Mouse (Mus musculus) cerebellum, adult (tissue): Measurements from ENCODE around the gene Lsm14a.
A peak's percentile ranks its signal among the peaks of the same experiment; 100 is the strongest.

Experiments
- ATAC-seq: cut with Nextera tagmentation; 2 replicates; pipeline ENCODE4 v1.9.2; 2017; ENCODE audit warnings: mild to moderate bottlenecking, moderate library complexity, mixed read lengths; ENCODE audit not compliant: insufficient number of reproducible peaks, low FRiP score, low TSS enrichment

The Lsm14a gene

DNA sequence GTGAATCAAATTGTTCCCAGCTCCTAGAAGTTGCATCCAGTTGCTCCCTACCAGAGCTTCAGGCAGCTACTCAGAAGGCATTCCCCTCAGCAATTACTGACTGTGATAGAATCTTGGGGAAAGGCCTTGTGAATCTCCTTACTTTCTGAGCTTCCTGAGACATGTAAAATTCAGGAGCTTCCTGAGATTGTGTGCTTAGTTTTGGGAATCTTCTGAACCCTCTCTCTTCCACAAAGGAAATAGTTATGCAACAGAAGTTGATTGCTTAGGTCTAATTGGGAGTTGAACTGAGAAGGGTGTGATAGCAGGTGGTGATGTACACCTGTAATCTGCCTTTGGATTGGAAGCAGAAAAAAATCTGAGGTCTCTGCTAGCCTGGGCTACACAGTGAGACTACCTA is at the start of gene Lsm14a:
Gene Lsm14a, minus strand, starts transcription at position 101 of the 400 bp plus-strand sequence.
- no peak for ATAC-seq

- ATAC-seq, result no peak
Measured at GRCm38 (mm10) chr7:34438903-34439302, 45.8 kb upstream of the Lsm14a start.

- ATAC-seq, result no peak
Measured at GRCm38 (mm10) chr7:34433597-34433996, 40.5 kb upstream of the Lsm14a start.

DNA sequence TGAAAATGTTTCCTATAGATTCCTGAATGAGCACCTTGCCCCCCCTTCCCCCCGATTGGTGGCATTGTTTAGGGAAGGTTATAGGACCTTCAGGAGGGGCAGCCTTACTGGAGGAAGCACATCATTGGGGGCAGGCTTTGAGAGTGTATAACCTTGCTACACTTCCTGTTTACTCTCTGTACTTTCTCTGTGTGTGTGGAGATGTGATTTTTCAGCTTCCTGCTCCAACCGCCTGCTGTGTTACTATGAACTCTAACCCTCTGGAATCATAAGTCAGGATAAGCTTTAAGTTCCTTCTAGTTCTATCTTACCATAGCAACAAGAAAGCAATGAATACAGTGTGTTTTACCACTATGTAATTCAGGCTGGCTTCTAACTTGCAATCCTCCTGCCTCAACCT is 28.1 kb upstream of the Lsm14a start:
- no peak for ATAC-seq

- ATAC-seq, result peak; percentile 56; the same call in 1 of the 2 replicates
Measured at GRCm38 (mm10) chr7:34407492-34407891, 14.4 kb upstream of the Lsm14a start.

GRCm38 (mm10) chr7:34403876-34404275 is 10.8 kb upstream of the Lsm14a start:
- ATAC-seq, result no peak

DNA sequence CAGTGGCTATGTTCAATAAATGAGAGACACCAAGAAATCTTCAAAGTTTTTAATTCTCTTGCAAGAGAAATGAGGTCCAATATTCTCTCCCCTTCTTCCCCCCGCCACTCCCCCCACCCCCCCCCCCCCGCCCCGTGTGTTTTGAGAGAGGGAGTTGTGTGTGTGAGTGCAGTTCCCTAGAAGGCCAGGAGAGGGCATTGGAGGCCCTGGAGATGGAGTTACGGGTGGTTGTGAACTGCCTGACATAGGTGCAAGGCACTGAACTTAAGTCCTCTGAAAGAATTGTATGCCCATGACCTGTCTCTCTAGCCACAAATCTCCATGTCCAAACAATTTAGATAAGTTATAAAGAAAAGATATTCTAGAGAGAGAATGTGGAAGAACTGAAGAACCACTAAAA is 7.0 kb upstream of the Lsm14a start:
- ATAC-seq, result no peak

DNA sequence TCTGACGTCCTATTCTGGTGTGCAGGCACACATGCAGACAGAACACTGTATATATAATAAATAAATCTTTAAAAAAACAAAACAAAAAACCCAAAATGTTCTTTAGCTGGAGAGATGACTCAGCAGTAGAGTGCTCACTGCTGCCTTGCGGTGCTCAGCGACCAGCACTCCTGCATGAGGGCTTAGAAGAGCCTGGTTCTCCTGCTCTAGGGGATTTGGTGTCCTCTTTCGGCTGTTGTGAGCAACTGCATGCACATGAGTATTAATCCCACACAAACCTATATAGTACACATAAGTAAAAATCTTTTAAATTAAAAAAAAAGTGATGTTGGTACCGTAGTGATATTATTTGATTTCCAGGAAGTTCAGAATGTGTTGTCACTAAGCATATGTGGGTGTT is 5.7 kb upstream of the Lsm14a start:
- ATAC-seq, result no peak

DNA sequence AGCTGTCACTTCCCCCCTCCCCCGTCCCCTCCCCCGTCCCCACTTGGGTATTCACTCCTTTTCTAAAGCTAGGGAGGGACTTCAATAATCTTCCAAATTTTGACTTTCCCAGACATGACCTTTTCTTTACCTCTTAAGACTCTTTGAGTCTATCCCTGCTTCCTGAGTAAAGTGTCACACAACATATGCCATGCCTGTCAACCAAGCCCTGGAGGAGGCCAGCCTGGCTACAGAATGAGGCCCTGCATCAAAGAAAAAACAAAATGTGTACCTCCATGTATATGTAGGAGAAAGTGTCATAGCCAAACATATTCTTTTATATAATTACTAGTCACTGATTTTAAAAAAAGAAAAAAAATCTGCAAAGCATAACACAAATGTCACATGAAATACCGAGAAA is 3.7 kb upstream of the Lsm14a start:
- no peak for ATAC-seq

GRCm38 (mm10) chr7:34395761-34396160 is 2.6 kb upstream of the Lsm14a start:
- ATAC-seq, result no peak

DNA sequence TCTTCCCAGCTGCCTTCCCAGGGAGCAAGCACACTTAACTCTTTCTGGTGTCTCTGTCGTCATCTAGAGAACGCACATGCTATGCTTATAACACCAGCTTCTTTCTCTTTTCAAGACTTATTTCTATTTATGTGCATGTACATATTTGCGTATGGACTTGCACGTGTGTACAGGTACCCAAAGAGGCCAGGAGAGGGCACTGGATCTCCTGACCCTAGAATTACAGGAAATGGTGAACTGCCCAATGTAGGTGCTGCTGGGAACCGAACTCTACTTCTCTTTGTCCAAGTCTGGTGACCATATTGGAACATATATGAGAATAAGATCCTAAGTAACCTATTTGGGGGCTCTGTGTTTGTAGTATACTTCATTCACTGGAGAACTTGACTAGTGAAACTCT is 1.5 kb upstream of the Lsm14a start:
- ATAC-seq, result no peak

- ATAC-seq, result no peak
Measured at GRCm38 (mm10) chr7:34394091-34394490, 976 bp upstream of the Lsm14a start.

DNA sequence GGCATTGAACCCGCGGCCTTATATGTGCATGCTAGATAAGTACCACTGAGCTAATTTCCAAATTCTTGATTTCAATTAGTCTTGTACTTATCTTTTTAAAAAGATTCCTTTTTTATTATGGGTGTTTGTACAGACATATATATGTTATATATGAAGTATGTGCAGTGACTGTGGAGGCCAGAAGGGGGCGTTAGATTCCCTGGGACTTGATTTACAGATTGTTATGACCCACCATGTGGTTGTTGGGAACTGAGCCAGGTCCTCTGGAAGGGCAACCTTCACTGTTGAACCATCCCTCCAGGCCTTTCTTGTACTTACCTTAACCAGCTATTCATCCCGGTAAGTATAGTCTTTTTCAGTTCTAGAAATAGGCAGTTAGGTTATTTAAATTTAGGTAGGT is 780 bp downstream of the Lsm14a start:
- no peak for ATAC-seq

GRCm38 (mm10) chr7:34391711-34392110 is 1.4 kb downstream of the Lsm14a start:
- ATAC-seq, result no peak

GRCm38 (mm10) chr7:34390834-34391155 is 2.3 kb downstream of the Lsm14a start:
- ATAC-seq, result no peak

GRCm38 (mm10) chr7:34390111-34390833 is 2.8 kb downstream of the Lsm14a start:
- no peak for ATAC-seq

GRCm38 (mm10) chr7:34389277-34390085 is 3.6 kb downstream of the Lsm14a start:
- ATAC-seq, result peak; percentile 87

GRCm38 (mm10) chr7:34388445-34389276 is 4.5 kb downstream of the Lsm14a start:
- ATAC-seq, result peak; percentile 56; the same call in 1 of the 2 replicates

DNA sequence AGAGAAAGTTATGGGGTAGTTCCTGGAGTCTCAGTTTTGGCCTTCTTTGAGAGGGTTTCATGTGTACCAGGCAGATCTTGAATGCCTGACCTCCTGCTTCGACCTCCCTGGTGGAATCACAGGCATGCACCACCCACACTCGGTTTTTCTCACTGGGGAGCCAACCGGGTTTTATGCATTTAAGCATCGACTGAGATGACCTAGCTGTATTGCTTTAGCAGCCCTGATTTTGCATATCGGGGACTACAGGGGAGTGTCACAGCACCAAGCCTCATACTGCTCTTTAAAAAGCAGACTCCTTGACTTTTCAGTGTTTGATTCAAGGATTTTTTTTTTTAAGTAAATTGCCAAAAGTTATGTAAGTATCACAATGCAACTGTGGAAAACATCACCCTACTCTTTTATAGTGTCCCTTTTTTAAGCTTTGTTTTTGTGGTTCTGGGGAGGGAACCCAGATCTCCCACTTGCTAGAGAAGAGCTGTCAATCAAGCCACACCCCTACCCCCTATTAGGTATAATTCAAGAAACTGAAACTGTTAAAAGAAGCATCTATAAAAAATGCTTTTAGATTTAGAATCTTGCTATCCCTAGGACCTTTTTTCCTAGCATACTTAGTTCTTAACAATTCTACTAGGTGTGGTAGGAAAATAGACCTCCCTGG is 5.2 kb downstream of the Lsm14a start:
- no peak for ATAC-seq

- ATAC-seq, result no peak
Measured at GRCm38 (mm10) chr7:34382803-34383202, 10.3 kb downstream of the Lsm14a start.
